Mouse (Mus musculus): ENCODE measurements around the gene Ltk. TPM values are rescaled to one million over a fixed set of nuclear protein-coding genes. Genes with fewer than 3 reads are reported as not detected.

Ltk gene
- polyA plus RNA-seq (2014; fragmentation: Nextera tagmentation; extraction: Ambion mirVana) = 0.08 and 0.46 TPM in 2 replicates

GRCm38 (mm10) chr2:119760251-119760650 lies at the start of gene Ltk:
Gene Ltk, minus strand, starts transcription at chr2:119760431.
- no peaks in the 10 kb centered on the region for H3K9me3 ChIP-seq (ENCODE audit: control insufficient read depth, low read length)
- H3K9ac ChIP-seq (ENCODE audit: low read depth, low read length) = no peak within 1 kb of the TSS
- no peak within 1 kb of the TSS for H3K27ac ChIP-seq (ENCODE audit: low read depth, low read length)
- H3K4me1 ChIP-seq (replicated peaks; ENCODE audit: control insufficient read depth, insufficient read depth, low read length) = peaks cover 10% of the 10 kb centered on the region; the same call in 1 of the 2 replicates
- no peak within 1 kb of the TSS for H3K4me3 ChIP-seq (ENCODE audit: low read depth, low read length)
- 0 out of 2 replicates have a peak, but pooled peaks cover 3% of the 10 kb centered on the region for H3K36me3 ChIP-seq (ENCODE audit: control insufficient read depth, insufficient read depth, low read length)
- peaks cover 44% of the 10 kb centered on the region for H3K27me3 ChIP-seq (ENCODE audit: control insufficient read depth, insufficient read depth, low read length)
- H3K4me2 ChIP-seq (replicated peaks; ENCODE audit: low read depth, low read length) = no peak within 1 kb of the TSS
- ATAC-seq (ENCODE audit: low FRiP score) (no peak), DNase-seq (ENCODE audit: low spot score) (no peak)
- WGBS = 20% methylated on average over 9 of the region's 9 CpGs

DNA sequence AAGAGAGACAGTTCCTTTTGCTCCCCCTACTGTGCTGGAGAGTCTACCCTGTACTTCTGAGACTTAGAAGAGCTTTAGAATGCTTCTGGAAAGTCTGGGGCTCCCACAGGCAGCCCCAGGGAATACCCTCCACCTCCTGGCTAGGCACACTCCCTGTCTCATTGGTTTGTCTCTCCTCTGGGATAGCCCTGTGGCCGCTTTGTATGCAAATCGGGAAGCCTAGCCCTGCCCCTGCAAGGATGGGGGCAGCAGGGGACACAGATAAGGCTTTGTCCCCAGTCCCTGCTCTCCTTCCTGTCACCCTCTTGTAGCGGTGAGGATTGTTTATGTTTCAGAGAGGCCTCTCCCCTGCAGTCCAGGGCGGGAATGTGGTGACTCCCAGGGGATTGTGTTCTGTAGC lies 48.6 kb upstream of the Ltk start:
- 38% methylated on average over 4 of the region's 4 CpGs for WGBS
- ATAC-seq (ENCODE audit: low FRiP score) = no peak
- H3K4me3 ChIP-seq (ENCODE audit: low read depth, low read length) = no peak overlapping the region
- no peak for DNase-seq (ENCODE audit: low spot score)
- H3K4me1 ChIP-seq (replicated peaks; ENCODE audit: control insufficient read depth, insufficient read depth, low read length) = peaks cover 8% of the 10 kb centered on the region
- 0 out of 2 replicates have a peak, but pooled peaks cover 3% of the 10 kb centered on the region for H3K27me3 ChIP-seq (ENCODE audit: control insufficient read depth, insufficient read depth, low read length)
- H3K36me3 ChIP-seq (ENCODE audit: control insufficient read depth, insufficient read depth, low read length) = no peaks in the 10 kb centered on the region
- no peak overlapping the region for H3K27ac ChIP-seq (ENCODE audit: low read depth, low read length)
- peak overlapping the region; percentile 8; the same call in 1 of the 2 replicates for H3K9ac ChIP-seq (ENCODE audit: low read depth, low read length)
- H3K9me3 ChIP-seq (ENCODE audit: control insufficient read depth, low read length) = no peaks in the 10 kb centered on the region
- H3K4me2 ChIP-seq (replicated peaks; ENCODE audit: low read depth, low read length) = no peak overlapping the region

GRCm38 (mm10) chr2:119808438-119808837 lies 48.2 kb upstream of the Ltk start:
- no peak for DNase-seq (ENCODE audit: low spot score)
- no peaks in the 10 kb centered on the region for H3K9me3 ChIP-seq (ENCODE audit: control insufficient read depth, low read length)
- WGBS = 34% methylated on average over 4 of the region's 4 CpGs
- ATAC-seq (ENCODE audit: low FRiP score) = no peak
- H3K4me3 ChIP-seq (ENCODE audit: low read depth, low read length) = no peak overlapping the region
- H3K4me2 ChIP-seq (replicated peaks; ENCODE audit: low read depth, low read length) = no peak overlapping the region
- H3K4me1 ChIP-seq (replicated peaks; ENCODE audit: control insufficient read depth, insufficient read depth, low read length) = peaks cover 13% of the 10 kb centered on the region
- no peaks in the 10 kb centered on the region for H3K36me3 ChIP-seq (ENCODE audit: control insufficient read depth, insufficient read depth, low read length)
- H3K27me3 ChIP-seq (ENCODE audit: control insufficient read depth, insufficient read depth, low read length) = 0 out of 2 replicates have a peak, but pooled peaks cover 3% of the 10 kb centered on the region
- H3K9ac ChIP-seq (ENCODE audit: low read depth, low read length) = no peak overlapping the region
- H3K27ac ChIP-seq (ENCODE audit: low read depth, low read length) = no peak overlapping the region

DNA sequence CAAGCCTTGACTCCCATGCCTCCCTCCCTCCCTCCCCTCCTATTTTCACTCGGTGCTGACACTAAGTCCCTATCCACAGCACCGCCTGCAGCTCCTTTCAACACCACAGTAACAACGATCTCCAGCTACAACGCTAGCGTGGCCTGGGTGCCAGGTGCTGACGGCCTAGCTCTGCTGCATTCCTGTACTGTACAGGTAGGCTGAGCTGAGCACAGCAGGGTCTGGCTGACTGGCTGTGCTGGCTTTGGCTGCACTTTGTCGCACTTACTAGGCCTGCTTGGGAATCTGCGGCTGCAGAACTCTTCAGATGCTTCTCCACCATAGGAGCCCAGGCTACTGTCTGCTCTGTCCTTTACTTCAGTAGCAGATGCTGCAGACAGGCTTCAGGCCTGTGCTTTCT lies 45.3 kb upstream of the Ltk start:
- ATAC-seq (ENCODE audit: low FRiP score) = no peak
- no peak overlapping the region for H3K4me3 ChIP-seq (ENCODE audit: low read depth, low read length)
- H3K27ac ChIP-seq (ENCODE audit: low read depth, low read length) = no peak overlapping the region
- H3K9me3 ChIP-seq (ENCODE audit: control insufficient read depth, low read length) = no peaks in the 10 kb centered on the region
- H3K4me1 ChIP-seq (replicated peaks; ENCODE audit: control insufficient read depth, insufficient read depth, low read length) = peaks cover 21% of the 10 kb centered on the region
- 0 out of 2 replicates have a peak, but pooled peaks cover 3% of the 10 kb centered on the region for H3K27me3 ChIP-seq (ENCODE audit: control insufficient read depth, insufficient read depth, low read length)
- no peaks in the 10 kb centered on the region for H3K36me3 ChIP-seq (ENCODE audit: control insufficient read depth, insufficient read depth, low read length)
- WGBS = 40% methylated on average over 8 of the region's 8 CpGs
- no peak for DNase-seq (ENCODE audit: low spot score)
- no peak overlapping the region for H3K9ac ChIP-seq (ENCODE audit: low read depth, low read length)
- H3K4me2 ChIP-seq (replicated peaks; ENCODE audit: low read depth, low read length) = no peak overlapping the region

DNA sequence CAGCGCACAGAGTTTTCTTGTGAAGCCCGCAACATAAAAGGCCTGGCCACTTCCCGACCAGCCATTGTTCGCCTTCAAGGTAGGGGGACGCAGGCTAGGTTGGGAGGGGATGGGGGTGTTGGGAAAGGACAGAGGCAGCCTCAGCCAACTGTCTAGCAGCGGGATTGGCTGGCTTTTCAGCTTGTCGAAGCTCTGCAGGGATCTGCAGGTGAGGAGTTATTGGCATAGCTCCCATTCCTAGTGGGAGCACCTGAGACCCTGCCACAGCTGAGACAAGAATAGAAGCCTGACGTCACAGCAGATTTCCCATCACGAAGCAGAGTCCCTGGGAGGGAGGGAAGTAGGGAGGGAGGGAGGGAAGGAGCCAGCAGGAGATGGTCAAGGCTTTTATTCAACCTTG lies 44.5 kb upstream of the Ltk start:
- Histone ChIP-seq H3K4me1 (replicated peaks; ENCODE audit: control insufficient read depth, insufficient read depth, low read length) (peaks cover 24% of the 10 kb centered on the region), H3K36me3 (ENCODE audit: control insufficient read depth, insufficient read depth, low read length) (no peaks in the 10 kb centered on the region), H3K27me3 (ENCODE audit: control insufficient read depth, insufficient read depth, low read length) (0 out of 2 replicates have a peak, but pooled peaks cover 3% of the 10 kb centered on the region), H3K9me3 (ENCODE audit: control insufficient read depth, low read length) (no peaks in the 10 kb centered on the region), H3K4me3 (ENCODE audit: low read depth, low read length) (no peak overlapping the region), H3K27ac (ENCODE audit: low read depth, low read length) (no peak overlapping the region), H3K9ac (ENCODE audit: low read depth, low read length) (0 out of 2 replicates have a peak overlapping the region, but pooled peaks have one; percentile 11), H3K4me2 (replicated peaks; ENCODE audit: low read depth, low read length) (no peak overlapping the region)
- DNase-seq (ENCODE audit: low spot score) (no peak), ATAC-seq (ENCODE audit: low FRiP score) (no peak)
- WGBS = 21% methylated on average over 9 of the region's 9 CpGs

DNA sequence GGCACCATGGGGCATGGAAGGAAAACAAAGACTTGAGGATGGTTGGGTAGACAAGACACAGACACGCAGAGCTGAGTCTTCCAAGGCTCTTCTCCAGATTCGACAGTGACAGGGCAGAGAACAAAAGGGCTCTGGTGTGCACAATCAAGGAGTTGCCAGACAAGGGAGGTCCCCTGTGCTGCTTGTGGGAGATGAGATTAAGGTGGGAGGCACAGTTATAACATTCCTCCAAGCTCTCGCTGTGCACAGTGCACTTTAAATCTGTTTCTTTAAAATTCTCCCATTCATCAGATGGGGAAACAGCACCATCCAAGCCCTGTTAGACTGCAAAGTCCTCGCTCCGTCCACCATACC lies 44.0 kb upstream of the Ltk start:
- H3K27me3 ChIP-seq (ENCODE audit: control insufficient read depth, insufficient read depth, low read length) = 0 out of 2 replicates have a peak, but pooled peaks cover 6% of the 10 kb centered on the region
- H3K9me3 ChIP-seq (ENCODE audit: control insufficient read depth, low read length) = no peaks in the 10 kb centered on the region
- no peak for DNase-seq (ENCODE audit: low spot score)
- WGBS = 25% methylated on average over 5 of the region's 5 CpGs
- peaks cover 24% of the 10 kb centered on the region for H3K4me1 ChIP-seq (replicated peaks; ENCODE audit: control insufficient read depth, insufficient read depth, low read length)
- 0 out of 2 replicates have a peak overlapping the region, but pooled peaks have one; percentile 11 for H3K9ac ChIP-seq (ENCODE audit: low read depth, low read length)
- no peak overlapping the region for H3K4me2 ChIP-seq (replicated peaks; ENCODE audit: low read depth, low read length)
- peak overlapping the region; percentile 45; the same call in 1 of the 2 replicates for H3K27ac ChIP-seq (ENCODE audit: low read depth, low read length)
- ATAC-seq (ENCODE audit: low FRiP score) = no peak
- no peak overlapping the region for H3K4me3 ChIP-seq (ENCODE audit: low read depth, low read length)
- H3K36me3 ChIP-seq (ENCODE audit: control insufficient read depth, insufficient read depth, low read length) = no peaks in the 10 kb centered on the region

- Histone ChIP-seq H3K27ac (ENCODE audit: low read depth, low read length) (peak overlapping the region; percentile 48), H3K4me3 (ENCODE audit: low read depth, low read length) (no peak overlapping the region), H3K9me3 (ENCODE audit: control insufficient read depth, low read length) (no peaks in the 10 kb centered on the region), H3K27me3 (ENCODE audit: control insufficient read depth, insufficient read depth, low read length) (0 out of 2 replicates have a peak, but pooled peaks cover 9% of the 10 kb centered on the region), H3K4me2 (replicated peaks; ENCODE audit: low read depth, low read length) (no peak overlapping the region), H3K36me3 (ENCODE audit: control insufficient read depth, insufficient read depth, low read length) (no peaks in the 10 kb centered on the region), H3K9ac (ENCODE audit: low read depth, low read length) (peak overlapping the region; percentile 32; the same call in 1 of the 2 replicates), H3K4me1 (replicated peaks; ENCODE audit: control insufficient read depth, insufficient read depth, low read length) (peaks cover 24% of the 10 kb centered on the region)
- WGBS = 25% methylated on average over 6 of the region's 6 CpGs
- ATAC-seq (ENCODE audit: low FRiP score) = peak; percentile 17; the same call in 1 of the 2 replicates
- peak; percentile 52 for DNase-seq (ENCODE audit: low spot score)
These were observed 43.5 kb upstream of the Ltk start for GRCm38 (mm10) chr2:119803618-119804274.

DNA sequence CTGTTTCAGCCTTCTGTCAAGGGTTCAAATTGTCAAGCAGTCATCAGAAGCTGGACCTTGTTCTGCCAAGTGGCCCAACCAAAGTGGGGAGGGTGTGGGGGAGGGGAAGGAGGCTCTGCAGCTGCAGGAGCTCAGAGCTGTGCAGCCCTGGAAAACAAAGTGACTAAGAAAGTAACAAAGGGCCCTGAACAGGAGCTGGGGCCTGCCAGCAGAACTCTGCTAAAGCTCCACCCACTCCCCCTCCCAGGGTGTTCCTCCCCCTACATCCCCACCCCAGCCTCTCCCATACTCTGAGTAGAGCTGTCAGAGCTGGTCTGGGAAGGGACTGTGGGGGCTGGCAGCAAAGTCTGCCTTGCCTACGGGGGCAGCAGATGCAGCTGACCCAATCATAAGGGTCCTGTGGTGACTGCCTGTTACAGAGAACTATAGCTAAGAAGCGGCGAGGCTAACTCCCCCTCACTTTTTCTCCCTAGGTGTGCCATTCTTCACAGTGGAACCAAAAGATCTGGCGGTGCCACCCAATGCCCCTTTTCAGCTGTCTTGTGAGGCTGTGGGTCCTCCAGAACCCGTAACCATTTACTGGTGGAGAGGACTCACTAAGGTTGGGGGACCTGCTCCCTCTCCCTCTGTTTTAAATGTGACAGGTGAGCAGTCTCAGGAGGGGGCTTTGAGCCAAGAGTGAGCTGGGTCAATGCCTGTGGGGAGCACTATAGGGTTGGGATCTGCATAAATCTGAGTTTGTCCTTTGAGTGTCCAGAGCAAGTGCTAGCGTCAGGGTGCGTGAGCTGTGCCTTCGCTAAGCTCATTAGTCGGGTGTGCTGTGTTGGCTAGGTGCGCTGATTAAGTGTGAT lies 42.8 kb upstream of the Ltk start:
- WGBS = 25% methylated on average over 10 of the region's 10 CpGs
- Histone ChIP-seq H3K4me1 (replicated peaks; ENCODE audit: control insufficient read depth, insufficient read depth, low read length) (peaks cover 24% of the 10 kb centered on the region), H3K9me3 (ENCODE audit: control insufficient read depth, low read length) (no peaks in the 10 kb centered on the region), H3K4me2 (replicated peaks; ENCODE audit: low read depth, low read length) (peak overlapping the region; percentile 11; the same call in 1 of the 2 replicates), H3K4me3 (ENCODE audit: low read depth, low read length) (no peak overlapping the region), H3K36me3 (ENCODE audit: control insufficient read depth, insufficient read depth, low read length) (no peaks in the 10 kb centered on the region), H3K27ac (ENCODE audit: low read depth, low read length) (peak overlapping the region; percentile 48), H3K27me3 (ENCODE audit: control insufficient read depth, insufficient read depth, low read length) (0 out of 2 replicates have a peak, but pooled peaks cover 9% of the 10 kb centered on the region), H3K9ac (ENCODE audit: low read depth, low read length) (peak overlapping the region; percentile 32; the same call in 1 of the 2 replicates)
- ATAC-seq (ENCODE audit: low FRiP score) (peak; percentile 71), DNase-seq (ENCODE audit: low spot score) (peak; percentile 68)
